Mouse (Mus musculus) forebrain, embryonic 14.5 days (tissue): Measurements from ENCODE around the gene Fbxl22. TPM values are rescaled to one million over a fixed set of nuclear protein-coding genes. Genes with fewer than 3 reads are reported as not detected.

Source experiments
- ATAC-seq: fragments of 200-750 bp; cut with Nextera tagmentation; 2 replicates; pipeline ENCODE4 v1.8.0; 2017; ENCODE audit warnings: mild to moderate bottlenecking, moderate library complexity
- DNase-seq: peaks from one replicate; pipeline ENCODE4 v3.0.0-alpha.2; 2015; ENCODE audit warnings: low spot score
- H3K27ac ChIP-seq: fragments of 300-500 bp; sonication (generic); 2 replicates; pipeline ENCODE4 v1.5.1; 2014; ENCODE audit warnings: low read depth, mild to moderate bottlenecking, control low read depth, low read length, moderate library complexity
- H3K27me3 ChIP-seq: fragments of 300-500 bp; sonication (generic); replicated peaks from 2 replicates; pipeline ENCODE4 v1.6.1; 2014; ENCODE audit warnings: low read length, control low read depth, mixed read lengths; ENCODE audit not compliant: control insufficient read depth, insufficient read depth
- H3K36me3 ChIP-seq: fragments of 300-500 bp; sonication (generic); 2 replicates; pipeline ENCODE4 v1.6.1; 2014; ENCODE audit warnings: low read length, control low read depth; ENCODE audit not compliant: control insufficient read depth, insufficient read depth
- H3K4me1 ChIP-seq: fragments of 300-500 bp; sonication (generic); 2 replicates; pipeline ENCODE4 v1.6.1; 2014; ENCODE audit warnings: antibody characterized with exemption, low read length, control low read depth; ENCODE audit not compliant: control insufficient read depth, insufficient read depth
- H3K4me2 ChIP-seq: fragments of 300-500 bp; sonication (generic); 2 replicates; pipeline ENCODE4 v1.6.1; 2014; ENCODE audit warnings: mild to moderate bottlenecking, control low read depth, low read length
- H3K4me3 ChIP-seq: fragments of 300-500 bp; sonication (generic); 2 replicates; pipeline ENCODE4 v1.5.1; 2014; ENCODE audit warnings: low read depth, low read length, control low read depth
- H3K9ac ChIP-seq: fragments of 300-500 bp; sonication (generic); 2 replicates; pipeline ENCODE4 v1.6.1; 2014; ENCODE audit warnings: mild to moderate bottlenecking, low read length, control low read depth, moderate library complexity
- H3K9me3 ChIP-seq: fragments of 300-500 bp; sonication (generic); replicated peaks from 2 replicates; pipeline ENCODE4 v1.6.1; 2016; ENCODE audit warnings: low read length, control low read depth, mixed read lengths; ENCODE audit not compliant: control insufficient read depth
- WGBS: fragments of 180-500 bp; shearing (Covaris S2); extraction: QIAGEN DNeasy Blood & Tissue Kit; methylation state at CpG from one replicate; pipeline ENCODE4 v1.1.7; 2014; 5-methylcytosine and 5-hydroxymethylcytosine counted together
- polyA plus RNA-seq: library from polyadenylated mRNA; unstranded; fragments of >200 nt; fragmentation: Nextera tagmentation; extraction: Ambion mirVana; gene quantifications from 2 replicates; pipeline ENCODE4 v1.2.1, GENCODE M21; 2014

Fbxl22 gene
- polyA plus RNA-seq, 1 experiment from 2014 or later = 1.9 TPM

GRCm38 (mm10) chr9:66511580-66512350 is 2.6 kb downstream of the Fbxl22 start:
- ATAC-seq = peak; percentile 91
- under 1% methylated on average over 78 of the region's 78 CpGs for WGBS
- Histone ChIP-seq H3K4me2 (peak overlapping the region; percentile 99), H3K9ac (peak overlapping the region; percentile 83), H3K4me1 (peaks cover 12% of the 10 kb centered on the region), H3K4me3 (peak overlapping the region; percentile 66), H3K36me3 (peaks cover 60% of the 10 kb centered on the region), H3K27me3 (no peaks in the 10 kb centered on the region), H3K9me3 (no peaks in the 10 kb centered on the region), H3K27ac (peak overlapping the region; percentile 98)
- DNase-seq = peak; percentile 98

GRCm38 (mm10) chr9:66510944-66511343 is 3.4 kb downstream of the Fbxl22 start:
- Histone ChIP-seq H3K27me3 (no peaks in the 10 kb centered on the region), H3K36me3 (peaks cover 55% of the 10 kb centered on the region), H3K9me3 (no peaks in the 10 kb centered on the region), H3K4me2 (peak overlapping the region; percentile 99), H3K4me1 (peaks cover 20% of the 10 kb centered on the region), H3K27ac (peak overlapping the region; percentile 98), H3K4me3 (peak overlapping the region; percentile 66), H3K9ac (peak overlapping the region; percentile 83)
- 3% methylated on average over 2 of the region's 2 CpGs for WGBS
- ATAC-seq (no peak), DNase-seq (peak; percentile 42)

GRCm38 (mm10) chr9:66510351-66510841 is 4.0 kb downstream of the Fbxl22 start:
- no peaks in the 10 kb centered on the region for H3K27me3 ChIP-seq
- H3K9ac ChIP-seq = peak overlapping the region; percentile 83
- 46% methylated on average over 7 of the region's 7 CpGs for WGBS
- H3K36me3 ChIP-seq = peaks cover 54% of the 10 kb centered on the region
- H3K4me3 ChIP-seq = no peak overlapping the region
- DNase-seq (peak; percentile 57), ATAC-seq (no peak)
- H3K4me2 ChIP-seq = peak overlapping the region; percentile 99
- peaks cover 24% of the 10 kb centered on the region for H3K4me1 ChIP-seq
- no peaks in the 10 kb centered on the region for H3K9me3 ChIP-seq
- peak overlapping the region; percentile 98 for H3K27ac ChIP-seq

GRCm38 (mm10) chr9:66508890-66509399 is 5.4 kb downstream of the Fbxl22 start:
- no peak overlapping the region for H3K4me3 ChIP-seq

GRCm38 (mm10) chr9:66507684-66508083 is 6.7 kb downstream of the Fbxl22 start:
- no peaks in the 10 kb centered on the region for H3K27me3 ChIP-seq
- no peak overlapping the region for H3K9ac ChIP-seq
- ATAC-seq = no peak
- H3K27ac ChIP-seq = no peak overlapping the region
- peaks cover 55% of the 10 kb centered on the region for H3K36me3 ChIP-seq
- peaks cover 30% of the 10 kb centered on the region for H3K4me1 ChIP-seq
- no peaks in the 10 kb centered on the region for H3K9me3 ChIP-seq
- no peak overlapping the region for H3K4me3 ChIP-seq
- no peak overlapping the region for H3K4me2 ChIP-seq
- DNase-seq = no peak
- WGBS = 87% methylated on average over 3 of the region's 3 CpGs

More at GRCm38 (mm10) chr9:66508890-66509399, 5.4 kb downstream of the Fbxl22 start:
- H3K9ac ChIP-seq = no peak overlapping the region; the same call in 1 of the 2 replicates
- no peak overlapping the region for H3K4me2 ChIP-seq
- no peak for ATAC-seq
- no peak for DNase-seq
- peaks cover 30% of the 10 kb centered on the region for H3K4me1 ChIP-seq
- H3K27ac ChIP-seq = peak overlapping the region; percentile 98; the same call in 1 of the 2 replicates
- no peaks in the 10 kb centered on the region for H3K27me3 ChIP-seq
- H3K9me3 ChIP-seq = no peaks in the 10 kb centered on the region
- WGBS = 82% methylated on average over 4 of the region's 4 CpGs
- H3K36me3 ChIP-seq = peaks cover 54% of the 10 kb centered on the region

GRCm38 (mm10) chr9:66506424-66506823 is 8.0 kb downstream of the Fbxl22 start:
- Histone ChIP-seq H3K4me2 (0 out of 2 replicates have a peak overlapping the region, but pooled peaks have one; percentile 7), H3K9me3 (no peaks in the 10 kb centered on the region), H3K36me3 (peaks cover 67% of the 10 kb centered on the region), H3K9ac (no peak overlapping the region), H3K4me1 (peaks cover 30% of the 10 kb centered on the region), H3K27me3 (no peaks in the 10 kb centered on the region), H3K27ac (peak overlapping the region; percentile 90), H3K4me3 (no peak overlapping the region)
- ATAC-seq = no peak
- DNase-seq = no peak

GRCm38 (mm10) chr9:66506011-66506410 is 8.4 kb downstream of the Fbxl22 start:
- 2% methylated on average over 4 of the region's 4 CpGs for WGBS
- 0 out of 2 replicates have a peak overlapping the region, but pooled peaks have one; percentile 7 for H3K4me2 ChIP-seq
- H3K27me3 ChIP-seq = no peaks in the 10 kb centered on the region
- DNase-seq (peak; percentile 86), ATAC-seq (peak; percentile 87)
- peaks cover 30% of the 10 kb centered on the region for H3K4me1 ChIP-seq
- H3K9me3 ChIP-seq = no peaks in the 10 kb centered on the region
- H3K36me3 ChIP-seq = peaks cover 71% of the 10 kb centered on the region
- H3K9ac ChIP-seq = no peak overlapping the region
- H3K4me3 ChIP-seq = no peak overlapping the region
- H3K27ac ChIP-seq = peak overlapping the region; percentile 90

- H3K4me2 ChIP-seq = no peak overlapping the region
- 37% methylated on average over 9 of the region's 9 CpGs for WGBS
- peaks cover 23% of the 10 kb centered on the region for H3K4me1 ChIP-seq
- peak overlapping the region; percentile 32; the same call in 1 of the 2 replicates for H3K9ac ChIP-seq
- no peaks in the 10 kb centered on the region for H3K27me3 ChIP-seq
- DNase-seq (no peak), ATAC-seq (peak; percentile 40)
- no peak overlapping the region for H3K4me3 ChIP-seq
- no peaks in the 10 kb centered on the region for H3K9me3 ChIP-seq
- peak overlapping the region; percentile 90 for H3K27ac ChIP-seq
- H3K36me3 ChIP-seq = peaks cover 78% of the 10 kb centered on the region
Measured at GRCm38 (mm10) chr9:66505141-66505917, 9.1 kb downstream of the Fbxl22 start.
